Mouse (Mus musculus) adipocyte (in vitro differentiated cells): Measurements from ENCODE around the gene Sipa1l2.

ENCODE experiments used
- DNase-seq: peaks from one replicate; pipeline ENCODE4 v3.0.0-alpha.2; 2016; ENCODE audit warnings: low spot score

Sipa1l2 gene

DNA sequence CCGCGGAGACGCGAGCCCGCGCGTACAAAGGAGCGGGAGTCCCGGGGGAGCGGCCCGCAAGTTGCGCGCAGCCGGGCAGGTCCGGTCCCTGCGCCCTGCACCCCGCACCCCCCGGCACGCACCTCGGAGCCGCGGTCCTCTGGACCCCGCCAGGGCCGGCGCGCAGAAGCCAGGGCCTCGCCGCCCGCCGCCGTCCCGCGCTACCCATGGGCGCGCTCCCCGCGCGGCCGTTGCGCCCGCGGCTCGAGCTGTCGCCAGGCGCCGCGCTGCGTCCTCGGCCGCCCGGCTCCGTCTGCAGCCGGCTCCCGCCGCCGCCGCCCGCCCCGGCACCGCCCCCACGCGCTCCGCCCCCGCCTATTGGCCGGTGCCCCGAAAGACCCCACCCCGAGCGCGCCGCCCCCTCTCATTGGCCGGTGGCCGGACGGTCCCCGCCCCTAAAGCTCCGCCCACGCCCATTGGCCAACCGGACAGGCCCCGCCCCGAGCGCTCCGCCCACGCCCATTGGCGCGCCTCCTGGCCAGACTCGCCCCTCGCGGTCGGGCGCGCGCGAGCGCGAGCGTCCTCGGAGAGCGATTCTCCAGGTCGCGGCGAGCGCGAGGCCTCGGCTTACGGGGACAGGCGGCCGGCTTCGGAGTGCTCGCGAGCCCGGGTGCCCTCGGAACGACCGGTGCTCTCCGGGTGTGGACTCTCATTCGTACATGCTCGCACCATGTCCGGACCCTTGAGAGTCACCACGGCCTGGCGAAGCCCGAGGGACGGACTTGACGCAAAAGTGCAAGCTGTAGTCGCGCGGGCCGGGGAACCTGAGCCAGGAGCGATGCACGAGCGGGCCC lies at the start of gene Sipa1l2:
Sipa1l2 (minus strand) TSS at position 276 of the 833 bp plus-strand sequence.
- DNase-seq = peak; percentile 93

- DNase-seq = peak; percentile 72
These were observed 49.1 kb upstream of the Sipa1l2 start for GRCm38 (mm10) chr8:125618543-125619335.

DNA sequence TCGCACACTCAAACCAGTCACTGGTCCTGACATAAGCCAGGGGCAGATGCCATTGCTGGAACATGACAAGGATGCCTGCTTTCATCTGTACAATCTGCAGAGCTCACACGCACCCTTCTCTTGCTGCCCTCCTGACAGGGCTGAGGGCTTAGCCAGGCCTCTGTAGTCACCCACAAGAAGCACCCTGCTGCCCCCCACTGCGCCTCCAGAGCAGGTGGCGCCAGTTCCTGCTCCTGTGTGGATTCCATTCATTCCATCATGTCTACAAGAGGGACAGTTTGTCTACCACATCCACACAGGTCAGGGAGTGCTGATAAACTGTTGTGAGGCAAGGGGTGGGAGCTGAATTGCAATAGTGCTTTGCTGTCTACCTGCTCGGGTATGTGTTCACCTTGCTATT lies 47.3 kb upstream of the Sipa1l2 start:
- no peak for DNase-seq

DNA sequence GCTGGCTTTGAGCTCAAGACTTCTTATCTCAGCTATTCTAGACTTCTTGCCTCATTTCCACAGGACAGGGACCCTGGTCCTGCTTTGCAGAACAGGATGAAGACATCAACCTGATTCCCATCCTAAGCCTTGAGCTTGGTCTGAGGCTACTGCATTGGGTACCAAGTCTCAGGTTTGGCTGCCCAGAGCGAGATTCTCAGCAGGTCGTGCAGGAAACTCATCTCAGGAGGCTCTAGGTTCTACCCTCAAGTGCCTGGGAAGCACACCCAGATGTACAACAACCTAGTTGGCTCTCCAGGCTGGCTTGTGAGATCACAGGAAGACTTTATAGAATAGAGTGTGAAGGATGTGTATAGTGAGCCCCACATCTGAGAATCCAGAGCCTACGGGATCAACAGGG lies 46.4 kb upstream of the Sipa1l2 start:
- no peak for DNase-seq

DNA sequence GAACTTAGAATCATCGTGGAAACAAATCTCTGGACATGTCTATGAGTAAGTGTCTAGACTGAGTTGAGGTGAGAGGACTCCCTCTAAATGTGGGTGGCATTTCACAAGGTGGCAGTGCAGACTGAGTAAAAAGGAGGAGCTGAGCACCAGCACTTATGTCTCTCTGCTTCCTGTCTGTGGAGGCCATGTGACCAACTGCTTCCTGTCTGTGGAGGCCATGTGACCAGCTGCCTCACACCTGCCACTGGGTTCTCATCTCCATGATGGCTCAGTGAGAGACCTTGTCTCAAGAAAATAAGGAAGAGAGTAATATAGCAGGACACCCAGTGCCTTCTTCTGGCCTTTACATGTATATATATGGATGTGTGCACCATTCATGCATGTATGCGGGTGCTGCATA lies 43.9 kb upstream of the Sipa1l2 start:
- no peak for DNase-seq

DNA sequence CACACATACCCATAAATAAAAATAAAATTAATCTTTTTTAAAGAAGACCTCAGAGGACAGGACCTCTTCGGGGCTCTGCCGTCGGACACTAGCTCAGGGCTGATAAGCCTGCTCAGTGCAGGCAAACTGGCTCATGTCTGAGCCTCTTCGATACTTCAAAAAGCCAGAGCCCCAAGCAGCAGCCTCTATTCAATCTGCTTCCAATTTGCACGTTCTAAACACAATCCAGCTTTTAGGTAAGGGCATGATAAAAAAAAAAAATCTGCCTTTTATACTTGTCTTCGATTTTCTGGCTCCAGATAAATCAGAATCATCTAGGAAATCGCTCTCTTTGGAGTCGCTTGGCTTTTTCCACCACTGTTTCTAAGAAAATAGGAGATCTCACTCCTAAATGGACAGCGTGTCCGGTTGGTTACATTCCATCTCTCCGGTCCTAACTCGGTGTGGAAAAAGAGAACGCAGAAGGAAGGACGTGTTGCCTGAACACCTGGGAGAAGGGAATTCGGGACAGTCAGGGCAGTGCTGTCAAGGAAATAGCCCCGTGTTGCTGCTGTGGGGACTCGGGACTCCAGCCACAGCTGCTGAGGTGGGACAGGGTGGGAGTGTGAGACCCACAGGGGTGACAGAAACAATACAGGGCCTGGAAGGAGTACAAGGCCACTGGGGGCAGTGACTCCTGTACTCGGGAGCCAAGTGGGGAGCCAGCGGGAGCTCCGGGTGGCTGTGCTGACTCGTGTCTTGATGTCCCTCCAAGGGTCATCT lies 42.4 kb upstream of the Sipa1l2 start:
- no peak for DNase-seq

- no peak for DNase-seq
These were observed 41.6 kb upstream of the Sipa1l2 start for GRCm38 (mm10) chr8:125611024-125611798.

GRCm38 (mm10) chr8:125609737-125610136 lies 40.1 kb upstream of the Sipa1l2 start:
- DNase-seq = no peak

DNA sequence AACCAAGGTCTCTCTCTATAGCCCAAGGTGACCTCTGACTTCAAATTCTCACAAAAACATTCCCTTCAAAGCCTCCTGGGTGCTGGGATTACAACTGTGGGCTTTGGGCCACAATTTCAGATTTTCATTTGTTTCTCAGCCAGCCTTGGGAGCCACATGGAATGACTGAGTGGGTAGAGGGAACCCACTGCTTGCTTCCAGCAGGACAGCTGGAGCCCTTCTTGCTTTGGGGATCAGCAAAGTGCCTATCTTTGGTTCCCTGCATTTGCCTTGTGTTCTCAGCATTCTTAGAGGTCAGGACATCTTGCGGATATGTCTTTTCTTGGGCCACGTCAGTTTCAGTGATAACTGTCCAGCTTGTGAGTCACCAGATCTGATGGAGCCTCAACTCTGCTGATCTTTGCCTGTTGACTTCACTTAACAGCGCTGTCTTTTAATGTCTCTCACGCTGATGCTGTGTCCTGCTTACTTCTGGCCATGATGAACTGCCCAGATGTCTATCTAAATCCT lies 38.2 kb upstream of the Sipa1l2 start:
- no peak for DNase-seq

- no peak for DNase-seq
These were observed 37.3 kb upstream of the Sipa1l2 start for GRCm38 (mm10) chr8:125606937-125607336.

GRCm38 (mm10) chr8:125604817-125605512 lies 35.4 kb upstream of the Sipa1l2 start:
- DNase-seq = no peak

DNA sequence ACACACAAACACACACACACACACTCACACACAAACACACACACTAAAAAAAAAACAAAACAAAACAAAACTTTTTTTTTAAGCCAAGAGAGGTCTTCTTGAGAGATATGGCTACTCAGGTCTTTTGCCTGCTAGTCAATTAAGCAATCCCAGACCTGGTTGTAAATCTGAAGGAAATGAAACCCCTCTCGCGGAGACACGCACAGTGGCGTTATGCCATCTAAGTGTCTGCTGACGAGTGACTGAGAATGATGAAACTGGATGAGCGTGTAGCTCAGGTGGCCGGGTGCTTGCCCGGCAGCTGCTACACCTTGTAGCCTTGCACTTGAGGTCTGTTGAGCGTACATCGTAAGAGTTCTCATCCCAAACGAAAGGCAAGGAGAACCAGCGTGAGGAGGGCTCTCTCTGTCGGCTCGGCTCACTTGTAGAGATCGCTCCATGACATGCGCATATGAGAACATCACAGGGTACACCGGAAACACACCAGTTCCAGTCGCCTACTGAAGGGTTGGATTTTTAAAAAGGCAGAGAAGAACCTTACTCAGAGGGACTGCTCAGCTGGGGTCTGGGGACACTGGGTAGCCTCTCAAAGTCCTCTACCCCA lies 34.7 kb upstream of the Sipa1l2 start:
- DNase-seq = no peak

DNA sequence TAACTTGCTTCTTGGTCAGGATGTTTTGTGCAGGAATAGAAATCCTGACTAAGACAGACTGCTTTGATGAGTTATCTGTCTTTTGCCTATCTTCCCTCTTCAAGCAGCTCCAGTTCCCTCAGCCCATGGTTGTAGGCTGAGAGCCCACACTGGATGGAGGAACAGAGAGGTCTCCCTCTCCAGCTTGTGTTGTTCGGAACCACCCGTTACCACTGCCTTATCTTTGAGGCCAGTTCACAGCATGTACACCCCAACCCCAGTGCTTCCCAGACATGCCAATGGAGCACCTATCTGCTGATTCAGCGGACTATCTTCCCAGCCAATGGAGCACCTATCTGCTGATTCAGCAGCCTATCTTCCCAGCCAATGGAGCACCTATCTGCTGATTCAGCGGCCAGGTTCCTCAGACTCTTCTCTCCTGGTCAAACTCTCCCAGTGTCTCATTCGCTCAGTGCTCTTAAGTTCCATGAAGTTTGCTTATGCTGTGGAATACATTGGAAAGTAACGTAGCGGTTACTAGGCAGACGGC lies 33.8 kb upstream of the Sipa1l2 start:
- DNase-seq = no peak

GRCm38 (mm10) chr8:125600033-125600686 lies 30.6 kb upstream of the Sipa1l2 start:
- DNase-seq = no peak

GRCm38 (mm10) chr8:125595571-125596508 lies 26.2 kb upstream of the Sipa1l2 start:
- peak; percentile 39 for DNase-seq

GRCm38 (mm10) chr8:125590363-125590762 lies 20.8 kb upstream of the Sipa1l2 start:
- DNase-seq = no peak

DNA sequence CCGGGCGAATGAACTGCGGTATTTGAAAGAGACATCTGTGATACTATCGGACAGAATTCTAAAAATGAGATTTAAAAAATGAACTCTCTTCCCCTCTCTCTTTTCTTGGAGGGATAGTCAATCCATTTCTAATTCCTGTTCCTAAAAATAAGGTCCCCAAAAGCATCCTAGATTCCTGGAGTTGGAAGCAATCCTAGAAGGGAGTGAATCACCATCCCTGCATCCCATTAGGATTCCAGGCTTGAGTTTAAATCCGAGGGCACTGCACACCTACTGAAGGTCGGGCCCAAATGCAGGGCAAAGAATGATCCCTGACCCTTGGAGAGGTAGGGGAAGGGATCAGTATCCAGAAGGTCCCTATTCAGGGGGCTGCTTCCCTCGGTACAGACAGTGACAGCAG lies 17.0 kb upstream of the Sipa1l2 start:
- DNase-seq = no peak

DNA sequence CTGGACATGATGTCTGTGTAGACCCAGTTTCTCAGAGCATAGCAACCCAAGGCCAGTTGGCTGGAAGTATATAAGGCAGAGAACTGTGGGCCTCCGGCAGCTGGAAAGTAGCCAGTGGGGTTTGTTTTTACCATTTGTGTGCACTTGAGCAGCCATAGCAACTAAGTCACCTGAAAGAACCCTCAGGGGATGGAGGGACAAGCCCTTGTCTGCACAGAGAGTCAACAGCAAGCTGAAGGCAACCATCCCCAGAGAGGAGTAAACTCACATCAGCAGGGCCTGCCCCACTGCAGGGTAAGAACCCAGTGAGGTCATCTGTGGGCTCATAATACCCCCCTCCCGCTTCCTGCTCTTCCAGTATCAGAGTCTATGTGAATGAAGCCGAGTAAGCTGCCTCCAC lies 14.7 kb upstream of the Sipa1l2 start:
- DNase-seq = no peak
